In genomic region chr8:45258421-45258820, GRCm38 (mm10) we compare ENCODE assay signal across 27 mouse cellular contexts. TPM values are rescaled to one million over a fixed set of nuclear protein-coding genes. Genes with fewer than 3 reads are reported as not detected.
DNase-seq lines count a peak whose midpoint lies in the region; ATAC-seq and TF ChIP-seq lines count a peak whose summit lies in the region.
"Had no signal": no experiment of that assay in that cellular context is flagged by ENCODE, and none has a peak within 500 bp of the region (broad histone marks: within the 10 kb centered on the region; RNA-seq: fewer than 3 reads in every experiment).

No protein-coding gene starts in this region.

- H3K36me3 ChIP-seq in lung, postnatal 0 days (ENCODE audit: insufficient read depth, low read length) = no peaks in the 10 kb centered on the region
- H3K36me3 ChIP-seq in intestine, postnatal 0 days (ENCODE audit: control insufficient read depth, insufficient read depth) = no peaks in the 10 kb centered on the region
- H3K36me3 ChIP-seq: embryonic facial prominence, embryonic 13.5 days; embryonic facial prominence, embryonic 15.5 days; forebrain, embryonic 15.5 days; G1E had no signal

- H3K27me3 ChIP-seq in lung, postnatal 0 days (replicated peaks; ENCODE audit: insufficient read depth, low read length) = no peaks in the 10 kb centered on the region
- no peaks in the 10 kb centered on the region for H3K27me3 ChIP-seq in intestine, postnatal 0 days (replicated peaks; ENCODE audit: control insufficient read depth, insufficient read depth, low read length)
- H3K27me3 ChIP-seq: CH12.LX; embryonic facial prominence, embryonic 13.5 days; embryonic facial prominence, embryonic 15.5 days; forebrain, embryonic 13.5 days; forebrain, embryonic 15.5 days had no signal

- H3K4me2 ChIP-seq in lung, postnatal 0 days (replicated peaks; ENCODE audit: low read depth, low read length) = no peak overlapping the region
- H3K4me2 ChIP-seq in intestine, postnatal 0 days (replicated peaks; ENCODE audit: low read depth) = no peak overlapping the region
- H3K4me2 ChIP-seq: embryonic facial prominence, embryonic 13.5 days; embryonic facial prominence, embryonic 15.5 days; forebrain, embryonic 13.5 days; forebrain, embryonic 15.5 days had no signal

- no peak for TF ChIP-seq POLR2A in embryonic fibroblast, embryonic 13.5 days (IDR thresholded peaks at IDR 0.05; ENCODE audit: low read depth, low read length)

- DNase-seq in 3134 (ENCODE audit: extremely low read depth, insufficient read length, low spot score) (peak; percentile 21), 416B (ENCODE audit: low read depth) (peak; percentile 54), NIH3T3 (ENCODE audit: low read depth) (peak; percentile 11)
- no peak for DNase-seq in cerebellum, adult 9-10 months
- DNase-seq in lung, postnatal 0 days (ENCODE audit: low spot score) = no peak
- DNase-seq: adrenal gland, adult 8-10 months; adrenal gland, postnatal 14 days; adrenal gland, postnatal 36 days; cerebellum, adult 11-12 months; cerebellum, adult 2 months; cerebellum, adult 9-11 months; cerebellum, postnatal 14 days; cerebellum, postnatal 36 days; embryo, embryonic 11 days; forebrain, postnatal 0 days had no signal

- ATAC-seq in CD4-positive, CD25-positive, alpha-beta regulatory T cell, adult 4 months = no peak
- no peak for ATAC-seq in lung, postnatal 0 days
- no peak for ATAC-seq in intestine, postnatal 0 days
- ATAC-seq: forebrain, embryonic 13.5 days; forebrain, embryonic 15.5 days; forebrain, postnatal 0 days had no signal

- no peaks in the 10 kb centered on the region for H3K9me3 ChIP-seq in lung, postnatal 0 days (ENCODE audit: low read length)
- no peaks in the 10 kb centered on the region for H3K9me3 ChIP-seq in intestine, postnatal 0 days (ENCODE audit: control insufficient read depth)
- H3K9me3 ChIP-seq: embryonic facial prominence, embryonic 13.5 days; embryonic facial prominence, embryonic 15.5 days; forebrain, embryonic 13.5 days; forebrain, embryonic 15.5 days had no signal

- WGBS in lung, postnatal 0 days = 86% methylated on average over 8 of the region's 8 CpGs
- 86% methylated on average over 8 of the region's 8 CpGs for WGBS in intestine, postnatal 0 days

- no peak overlapping the region for H3K4me3 ChIP-seq in embryonic fibroblast, embryonic 13.5 days (ENCODE audit: insufficient read depth, low read length)
- H3K4me3 ChIP-seq in lung, postnatal 0 days (ENCODE audit: low read depth, low read length) = no peak overlapping the region
- no peak overlapping the region for H3K4me3 ChIP-seq in intestine, postnatal 0 days (ENCODE audit: low read depth, low read length)
- H3K4me3 ChIP-seq: embryonic facial prominence, embryonic 13.5 days; embryonic facial prominence, embryonic 15.5 days; forebrain, embryonic 13.5 days; forebrain, embryonic 15.5 days had no signal

- TF ChIP-seq EP300 in lung, postnatal 0 days (IDR thresholded peaks at IDR 0.05) = no peak

- peak overlapping the region; percentile 37 for H3K27ac ChIP-seq in embryonic fibroblast, embryonic 13.5 days (ENCODE audit: insufficient read depth, low read length)
- no peak overlapping the region for H3K27ac ChIP-seq in lung, postnatal 0 days (ENCODE audit: low read length)
- no peak overlapping the region for H3K27ac ChIP-seq in intestine, postnatal 0 days (ENCODE audit: low read depth, low read length)
- H3K27ac ChIP-seq: embryonic facial prominence, embryonic 13.5 days; embryonic facial prominence, embryonic 15.5 days; forebrain, embryonic 13.5 days; forebrain, embryonic 15.5 days had no signal

- H3K4me1 ChIP-seq in embryonic fibroblast, embryonic 13.5 days (ENCODE audit: control insufficient read depth, insufficient read depth, low read length) = peaks cover 2% of the 10 kb centered on the region; the same call in 1 of the 2 replicates
- H3K4me1 ChIP-seq in lung, postnatal 0 days (ENCODE audit: insufficient read depth, low read depth, low read length) = no peaks in the 10 kb centered on the region
- H3K4me1 ChIP-seq in intestine, postnatal 0 days (replicated peaks; ENCODE audit: control insufficient read depth, insufficient read depth, low read length) = no peaks in the 10 kb centered on the region
- H3K4me1 ChIP-seq: embryonic facial prominence, embryonic 13.5 days; embryonic facial prominence, embryonic 15.5 days; forebrain, embryonic 13.5 days; forebrain, embryonic 15.5 days had no signal

- TF ChIP-seq CTCF in embryonic fibroblast, embryonic 13.5 days (IDR thresholded peaks at IDR 0.05; ENCODE audit: borderline replicate concordance, insufficient read depth, low read length) = no peak
- no peak for TF ChIP-seq CTCF in lung, postnatal 0 days (IDR thresholded peaks at IDR 0.05)
- no peak for TF ChIP-seq CTCF in intestine, postnatal 0 days (IDR thresholded peaks at IDR 0.05; ENCODE audit: low read depth)

- no peak overlapping the region for H3K9ac ChIP-seq in lung, postnatal 0 days (replicated peaks; ENCODE audit: low read depth)
- no peak overlapping the region for H3K9ac ChIP-seq in intestine, postnatal 0 days (ENCODE audit: low read depth, low read length)
- H3K9ac ChIP-seq: embryonic facial prominence, embryonic 13.5 days; embryonic facial prominence, embryonic 15.5 days; forebrain, embryonic 13.5 days; forebrain, embryonic 15.5 days; forebrain, postnatal 0 days had no signal

RNA-seq across cellular contexts. Expression of gene F11, which starts 3.4 kb away (rescaled TPM):
- polyA plus RNA-seq in embryonic fibroblast, embryonic 13.5 days (2011; ENCODE audit: insufficient read length, low read depth, missing spikeins) = not detected in 2 replicates
- not detected for polyA plus RNA-seq in CD4-positive, CD25-positive, alpha-beta regulatory T cell, adult 4 months (2017; shearing (Covaris generic))
- polyA plus RNA-seq in lung, postnatal 0 days (2015; fragmentation: Nextera tagmentation; extraction: Ambion mirVana) = not detected in 2 replicates
- not detected in 2 replicates for polyA plus RNA-seq in intestine, postnatal 0 days (2015; fragmentation: Nextera tagmentation; extraction: Ambion mirVana)
- polyA plus RNA-seq: C2C12; cerebellum, adult 2 months; embryonic facial prominence, embryonic 11.5 days; embryonic facial prominence, embryonic 13.5 days; embryonic facial prominence, embryonic 15.5 days; forebrain, embryonic 11.5 days; forebrain, embryonic 13.5 days; forebrain, embryonic 15.5 days; forebrain, postnatal 0 days; G1E had no signal

RNA-seq across cellular contexts. Expression of gene Klkb1, which starts 36.2 kb away (rescaled TPM):
- 0.18 and 0.26 TPM in 2 replicates for polyA plus RNA-seq in embryonic fibroblast, embryonic 13.5 days (2011; ENCODE audit: insufficient read length, low read depth, missing spikeins)
- polyA plus RNA-seq in CD4-positive, CD25-positive, alpha-beta regulatory T cell, adult 4 months (2017; shearing (Covaris generic)) = under 1 TPM in 1 of 2 experiments, not detected in 1; 0.43 TPM
- polyA plus RNA-seq in lung, postnatal 0 days (2015; fragmentation: Nextera tagmentation; extraction: Ambion mirVana) = 0.15 and 0.25 TPM in 2 replicates
- polyA plus RNA-seq in intestine, postnatal 0 days (2015; fragmentation: Nextera tagmentation; extraction: Ambion mirVana) = not detected in 2 replicates
- polyA plus RNA-seq: C2C12; embryonic facial prominence, embryonic 11.5 days; forebrain, embryonic 11.5 days; forebrain, embryonic 13.5 days; forebrain, embryonic 15.5 days; G1E had no signal

RNA-seq across cellular contexts. Expression of gene Gm45753, which starts 49.8 kb away (rescaled TPM):
- not detected in 2 replicates for polyA plus RNA-seq in embryonic fibroblast, embryonic 13.5 days (2011; ENCODE audit: insufficient read length, low read depth, missing spikeins)
- not detected for polyA plus RNA-seq in CD4-positive, CD25-positive, alpha-beta regulatory T cell, adult 4 months (2017; shearing (Covaris generic))
- 0.05 and 0.12 TPM in 2 replicates for polyA plus RNA-seq in lung, postnatal 0 days (2015; fragmentation: Nextera tagmentation; extraction: Ambion mirVana)
- not detected in 2 replicates for polyA plus RNA-seq in intestine, postnatal 0 days (2015; fragmentation: Nextera tagmentation; extraction: Ambion mirVana)
- polyA plus RNA-seq: C2C12; cerebellum, adult 2 months; embryonic facial prominence, embryonic 11.5 days; embryonic facial prominence, embryonic 13.5 days; forebrain, embryonic 11.5 days; forebrain, embryonic 13.5 days; forebrain, embryonic 15.5 days; G1E had no signal

Comparison
In these comparisons a context has a peak if more than half of its experiments do, and no peak if none do; other contexts are left out.
1. DNase-seq: peak in 3134 (single experiment), 416B (single experiment) and NIH3T3 (single experiment); none in cerebellum, adult 9-10 months (single experiment) and lung, postnatal 0 days (single experiment).